Mouse (Mus musculus) heart, postnatal 0 days (tissue): ENCODE measurements around the gene Frs3. TPM values are rescaled to one million over a fixed set of nuclear protein-coding genes. Genes with fewer than 3 reads are reported as not detected.

ENCODE experiments used
- ATAC-seq: fragments of 200-750 bp; cut with Nextera tagmentation; 2 replicates; pipeline ENCODE4 v1.8.0; 2017; ENCODE audit warnings: low read depth, moderate number of reproducible peaks, moderate library complexity; ENCODE audit not compliant: insufficient read depth
- DNase-seq: peaks from one replicate; pipeline ENCODE4 v3.0.0-alpha.2; 2016; ENCODE audit warnings: low spot score
- H3K27ac ChIP-seq: fragments of 300-500 bp; sonication (generic); 2 replicates; pipeline ENCODE4 v1.5.1; 2014; ENCODE audit warnings: low read depth, mild to moderate bottlenecking
- H3K27me3 ChIP-seq: fragments of 300-500 bp; sonication (generic); 2 replicates; pipeline ENCODE4 v1.6.1; 2014; ENCODE audit warnings: low read length, mixed read lengths; ENCODE audit not compliant: control insufficient read depth, insufficient read depth
- H3K36me3 ChIP-seq: fragments of 300-500 bp; sonication (generic); replicated peaks from 2 replicates; pipeline ENCODE4 v1.6.1; 2014; ENCODE audit warnings: low read length, mixed read lengths; ENCODE audit not compliant: control insufficient read depth, insufficient read depth
- H3K4me1 ChIP-seq: fragments of 300-500 bp; sonication (generic); 2 replicates; pipeline ENCODE4 v1.6.1; 2014; ENCODE audit warnings: antibody characterized with exemption; ENCODE audit not compliant: control insufficient read depth, insufficient read depth
- H3K4me2 ChIP-seq: fragments of 300-500 bp; sonication (generic); 2 replicates; pipeline ENCODE4 v1.6.1; 2014; ENCODE audit warnings: low read depth, mild to moderate bottlenecking, low read length, moderate library complexity
- H3K4me3 ChIP-seq: fragments of 300-500 bp; sonication (generic); 2 replicates; pipeline ENCODE4 v1.5.1; 2014; ENCODE audit warnings: low read depth, low read length
- H3K9ac ChIP-seq: fragments of 300-500 bp; sonication (generic); replicated peaks from 2 replicates; pipeline ENCODE4 v1.6.1; 2014; ENCODE audit warnings: low read depth, low read length, mixed read lengths
- H3K9me3 ChIP-seq: fragments of 300-500 bp; sonication (generic); replicated peaks from 2 replicates; pipeline ENCODE4 v1.6.1; 2016; ENCODE audit warnings: low read length; ENCODE audit not compliant: control insufficient read depth
- CTCF ChIP-seq: IDR thresholded peaks from 2 replicates; pipeline ENCODE4 v1.5.1; 2016; ENCODE audit warnings: antibody characterized with exemption, control low read depth, low read depth
- EP300 ChIP-seq: IDR thresholded peaks from 2 replicates; pipeline ENCODE4 v1.6.1; 2016; ENCODE audit warnings: antibody characterized with exemption, low read depth
- WGBS: fragments of 180-500 bp; shearing (Covaris S2); extraction: QIAGEN DNeasy Blood & Tissue Kit; methylation state at CpG from one replicate; pipeline ENCODE4 v1.1.7; 2014; 5-methylcytosine and 5-hydroxymethylcytosine counted together
- polyA plus RNA-seq: library from polyadenylated mRNA; unstranded; fragments of >200 nt; fragmentation: Nextera tagmentation; extraction: Ambion mirVana; gene quantifications from 2 replicates; pipeline ENCODE4 v1.2.1, GENCODE M21; 2015
- total RNA-seq: library from RNA; depleted of rRNA; stranded (reverse); fragments of >200 nt; gene quantifications from 2 replicates; pipeline ENCODE4 v1.2.3, GENCODE M21; 2014; ENCODE audit warnings: low replicate concordance; rRNA removed

The Frs3 gene
- total and polyA plus RNA-seq, 2 experiments from 2014 or later, result 4.2 to 18.9 TPM

GRCm38 (mm10) chr17:47748791-47749553 lies 60.1 kb downstream of the Frs3 start:
- peak overlapping the region; percentile 70 for H3K27ac ChIP-seq
- peak; percentile 45; the same call in 1 of the 2 replicates for ATAC-seq
- TF ChIP-seq CTCF (no peak), EP300 (no peak)
- H3K4me3 ChIP-seq, result no peak overlapping the region
- no peaks in the 10 kb centered on the region for H3K27me3 ChIP-seq
- no peak for DNase-seq
- H3K9me3 ChIP-seq, result 0 out of 2 replicates have a peak, but pooled peaks cover 6% of the 10 kb centered on the region
- H3K4me1 ChIP-seq, result peaks cover 23% of the 10 kb centered on the region; the same call in 1 of the 2 replicates
- no peak overlapping the region for H3K9ac ChIP-seq
- peaks cover 8% of the 10 kb centered on the region; the same call in 1 of the 2 replicates for H3K36me3 ChIP-seq
- WGBS, result 33% methylated on average over 14 of the region's 14 CpGs
- H3K4me2 ChIP-seq, result no peak overlapping the region

GRCm38 (mm10) chr17:47749626-47750025 lies 60.8 kb downstream of the Frs3 start:
- Histone ChIP-seq H3K27me3 (no peaks in the 10 kb centered on the region), H3K4me3 (no peak overlapping the region), H3K27ac (peak overlapping the region; percentile 70; the same call in 1 of the 2 replicates), H3K9ac (no peak overlapping the region), H3K9me3 (0 out of 2 replicates have a peak, but pooled peaks cover 4% of the 10 kb centered on the region), H3K4me2 (no peak overlapping the region), H3K36me3 (peaks cover 8% of the 10 kb centered on the region; the same call in 1 of the 2 replicates), H3K4me1 (peaks cover 23% of the 10 kb centered on the region; the same call in 1 of the 2 replicates)
- TF ChIP-seq EP300 (no peak), CTCF (no peak)
- ATAC-seq (no peak), DNase-seq (no peak)
- WGBS, result 71% methylated on average over 3 of the region's 3 CpGs

- peaks cover 23% of the 10 kb centered on the region; the same call in 1 of the 2 replicates for H3K4me1 ChIP-seq
- H3K27ac ChIP-seq, result no peak overlapping the region
- H3K4me2 ChIP-seq, result no peak overlapping the region
- H3K9me3 ChIP-seq, result no peaks in the 10 kb centered on the region
- H3K36me3 ChIP-seq, result peaks cover 8% of the 10 kb centered on the region; the same call in 1 of the 2 replicates
- no peak overlapping the region for H3K9ac ChIP-seq
- WGBS, result 82% methylated on average over 6 of the region's 6 CpGs
- no peak overlapping the region for H3K4me3 ChIP-seq
- TF ChIP-seq EP300, result no peak
- TF ChIP-seq CTCF, result no peak
- DNase-seq (no peak), ATAC-seq (no peak)
- no peaks in the 10 kb centered on the region for H3K27me3 ChIP-seq
Measured at GRCm38 (mm10) chr17:47750101-47750500, 61.3 kb downstream of the Frs3 start.

- ATAC-seq (no peak), DNase-seq (no peak)
- Histone ChIP-seq H3K9me3 (no peaks in the 10 kb centered on the region), H3K4me3 (no peak overlapping the region), H3K27ac (no peak overlapping the region), H3K9ac (no peak overlapping the region), H3K36me3 (peaks cover 8% of the 10 kb centered on the region; the same call in 1 of the 2 replicates), H3K4me2 (no peak overlapping the region), H3K4me1 (peaks cover 29% of the 10 kb centered on the region), H3K27me3 (no peaks in the 10 kb centered on the region)
- WGBS, result 78% methylated on average over 5 of the region's 5 CpGs
- TF ChIP-seq EP300, result no peak
- TF ChIP-seq CTCF, result peak; percentile 17; the same call in 1 of the 2 replicates
Measured at GRCm38 (mm10) chr17:47751811-47752210, 63.0 kb downstream of the Frs3 start.

GRCm38 (mm10) chr17:47753130-47753775 lies 64.4 kb downstream of the Frs3 start:
- Histone ChIP-seq H3K9me3 (no peaks in the 10 kb centered on the region), H3K4me1 (peaks cover 31% of the 10 kb centered on the region), H3K4me2 (no peak overlapping the region), H3K4me3 (no peak overlapping the region), H3K9ac (no peak overlapping the region), H3K27me3 (no peaks in the 10 kb centered on the region), H3K27ac (no peak overlapping the region), H3K36me3 (peaks cover 8% of the 10 kb centered on the region; the same call in 1 of the 2 replicates)
- DNase-seq, result no peak
- TF ChIP-seq EP300 (no peak), CTCF (no peak)
- WGBS, result 39% methylated on average over 8 of the region's 8 CpGs
- ATAC-seq, result no peak

Other genes with a start within 250 kb of the Frs3 start
- gene Taf8, start 186.7 kb upstream of the Frs3 start, total RNA-seq, result 14.7 and 26.4 TPM in 2 replicates
- gene Taf8, start 186.7 kb upstream of the Frs3 start, polyA plus RNA-seq, result 11.5 and 11.9 TPM in 2 replicates
- gene Ccnd3, start 184.0 kb upstream of the Frs3 start, total RNA-seq, result 231 and 248 TPM in 2 replicates
- 180 and 187 TPM in 2 replicates for gene Ccnd3, start 184.0 kb upstream of the Frs3 start, polyA plus RNA-seq
- 14.3 and 17.4 TPM in 2 replicates for gene Bysl, start 77.5 kb upstream of the Frs3 start, total RNA-seq
- gene Bysl, start 77.5 kb upstream of the Frs3 start, polyA plus RNA-seq, result 15.8 and 19.9 TPM in 2 replicates
- 26.5 and 30.1 TPM in 2 replicates for gene Med20, start 77.4 kb upstream of the Frs3 start, total RNA-seq
- 21.8 and 26.3 TPM in 2 replicates for gene Med20, start 77.4 kb upstream of the Frs3 start, polyA plus RNA-seq
- gene Gm20517, start 77.4 kb upstream of the Frs3 start, total RNA-seq, result 2.3 TPM in 1 of 2 replicates, not detected in the other
- gene Gm20517, start 77.4 kb upstream of the Frs3 start, polyA plus RNA-seq, result 1.4 and 1.7 TPM in 2 replicates
- gene Usp49, start 58.3 kb upstream of the Frs3 start, total RNA-seq, result 3.5 and 10.8 TPM in 2 replicates
- gene Usp49, start 58.3 kb upstream of the Frs3 start, polyA plus RNA-seq, result 1.4 TPM in 2 replicates
- gene Tomm6, start 644 bp upstream of the Frs3 start, total RNA-seq, result 141 and 171 TPM in 2 replicates
- gene Tomm6, start 644 bp upstream of the Frs3 start, polyA plus RNA-seq, result 334 and 345 TPM in 2 replicates
- gene Gm21981, start 5.4 kb downstream of the Frs3 start, total RNA-seq, result 0.12 TPM in 1 of 2 replicates, not detected in the other
- 0.19 and 0.22 TPM in 2 replicates for gene Gm21981, start 5.4 kb downstream of the Frs3 start, polyA plus RNA-seq
- 9.9 TPM in 1 of 2 replicates, not detected in the other for gene Prickle4, start 5.7 kb downstream of the Frs3 start, total RNA-seq
- 0.36 and 0.93 TPM in 2 replicates for gene Prickle4, start 5.7 kb downstream of the Frs3 start, polyA plus RNA-seq
- gene Pgc, start 37.8 kb downstream of the Frs3 start, total RNA-seq, result 0.35 TPM in 1 of 2 replicates, not detected in the other
- not detected in 2 replicates for gene Pgc, start 37.8 kb downstream of the Frs3 start, polyA plus RNA-seq
- 42.4 and 57.5 TPM in 2 replicates for gene Tfeb, start 48.0 kb downstream of the Frs3 start, total RNA-seq
- gene Tfeb, start 48.0 kb downstream of the Frs3 start, polyA plus RNA-seq, result 26.9 and 27.9 TPM in 2 replicates
- gene Mdfi, start 145.7 kb downstream of the Frs3 start, total RNA-seq, result 64.6 and 68.2 TPM in 2 replicates
- gene Mdfi, start 145.7 kb downstream of the Frs3 start, polyA plus RNA-seq, result 6.2 and 6.7 TPM in 2 replicates
- 14.2 and 21.0 TPM in 2 replicates for gene Foxp4, start 235.6 kb downstream of the Frs3 start, total RNA-seq
- 3.3 and 4.1 TPM in 2 replicates for gene Foxp4, start 235.6 kb downstream of the Frs3 start, polyA plus RNA-seq